Mouse (Mus musculus) myocyte (in vitro differentiated cells): ENCODE measurements around the gene Rab3gap2.

Experiments used
- E2F4 ChIP-seq: IDR thresholded peaks from one replicate; pipeline ENCODE4 v1.6.1; 2011; ENCODE audit warnings: mild to moderate bottlenecking, control low read depth, moderate library complexity; ENCODE audit not compliant: insufficient read depth
- MAX ChIP-seq: IDR thresholded peaks from one replicate; pipeline ENCODE4 v1.6.1; 2011; ENCODE audit warnings: low read depth, mild to moderate bottlenecking, control low read depth
- MYOG ChIP-seq, 3 experiments: IDR thresholded peaks; one replicate each; pipeline ENCODE4 v1.6.1; 2011; ENCODE audit warnings: control low read depth in 2 of 3, low read depth in 2 of 3, mild to moderate bottlenecking in 2 of 3; ENCODE audit not compliant: insufficient read length in 2 of 3, control insufficient read depth in 1 of 3, insufficient read depth in 1 of 3
- POLR2A ChIP-seq: IDR thresholded peaks from one replicate; pipeline ENCODE4 v1.6.1; 2011; ENCODE audit warnings: low read depth, mild to moderate bottlenecking, control low read depth, moderate library complexity; ENCODE audit not compliant: insufficient read length
- TCF12 ChIP-seq: IDR thresholded peaks from one replicate; pipeline ENCODE4 v1.6.1; 2011; ENCODE audit warnings: mild to moderate bottlenecking, control low read depth; ENCODE audit not compliant: poor library complexity, insufficient read depth, severe bottlenecking

DNA sequence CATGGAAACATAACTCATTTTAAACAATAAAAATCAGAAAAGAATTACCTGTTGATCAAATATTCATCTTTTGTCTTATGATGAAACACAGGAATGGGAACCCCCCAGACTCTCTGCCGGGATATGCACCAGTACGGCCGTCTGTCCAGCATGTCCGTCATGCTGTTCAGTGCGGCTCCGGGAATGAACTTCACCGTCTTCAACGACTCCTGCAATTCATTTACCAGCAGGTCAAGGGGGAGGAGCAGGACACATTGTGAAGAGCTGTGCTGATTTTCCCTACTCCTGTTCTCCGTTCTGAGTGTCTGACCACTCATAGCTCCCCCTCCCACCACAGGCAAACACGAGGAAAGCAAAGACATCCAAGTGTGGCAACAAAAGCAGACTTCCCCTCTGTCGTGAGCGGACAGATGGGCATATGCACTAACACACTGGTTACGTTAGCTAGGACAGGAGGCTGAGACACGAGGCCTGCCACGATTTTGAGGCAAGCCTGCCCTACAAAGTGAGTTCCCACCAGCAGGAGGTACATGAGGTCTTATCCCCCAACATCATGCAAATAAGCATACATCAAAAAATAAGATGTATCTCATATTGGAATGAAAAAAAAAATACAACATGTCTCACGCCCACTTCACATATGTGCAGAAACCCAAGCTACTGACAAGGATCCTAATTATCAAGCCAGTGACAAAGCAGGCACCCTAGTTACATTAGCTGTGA is 112.1 kb downstream of the Rab3gap2 start:
- TF ChIP-seq POLR2A (no peak), TCF12 (no peak), MAX (no peak), E2F4 (no peak), MYOG (IDR thresholded peaks at IDR 0.05; ENCODE audit: control insufficient read depth in 1 of 3, insufficient read depth in 1 of 3, insufficient read length in 2 of 3, low read depth in 2 of 3) (no peak)
